Mouse (Mus musculus): Measurements from ENCODE around the gene Bco2. TPM values are rescaled to one million over a fixed set of nuclear protein-coding genes. Genes with fewer than 3 reads are reported as not detected.

Bco2 gene
- polyA plus RNA-seq, 2 experiments from 2014 or later = 0.45 to 0.56 TPM

DNA sequence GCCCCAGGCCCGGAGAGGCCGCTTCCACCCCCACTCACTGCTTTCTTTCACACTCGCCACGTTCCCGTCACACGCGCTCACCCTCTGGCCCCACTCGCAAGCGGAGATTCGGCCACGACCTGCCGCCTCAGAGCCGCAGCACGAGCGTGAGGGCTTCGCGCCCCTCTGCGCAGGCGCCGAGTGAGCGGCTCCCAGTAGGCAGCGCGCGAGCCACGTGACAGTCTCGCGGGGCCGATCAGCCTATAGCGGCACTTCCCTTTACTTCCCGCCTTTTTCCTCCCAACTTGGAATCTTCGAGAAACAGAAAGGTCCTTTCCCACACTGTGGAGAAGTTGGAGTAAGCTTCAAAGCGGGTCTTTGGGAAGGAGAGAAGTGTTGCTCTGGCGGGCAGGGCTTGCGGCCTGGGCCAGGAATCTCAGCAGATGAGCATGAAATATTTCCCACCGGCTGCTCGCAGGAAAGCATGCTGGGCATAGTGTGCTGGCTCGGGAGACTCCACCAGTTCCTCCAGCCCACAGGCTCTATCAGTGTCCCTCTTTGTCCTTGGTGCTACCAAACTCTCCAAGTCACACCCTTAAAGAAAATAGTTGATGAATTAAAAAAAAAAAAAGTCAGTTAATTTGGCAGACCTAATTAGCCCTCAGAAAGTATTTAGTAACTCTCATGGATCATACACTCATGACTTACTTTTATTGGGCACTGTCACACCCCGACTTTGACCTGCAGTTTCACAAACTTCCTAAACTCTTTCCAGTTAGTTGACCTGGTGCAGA is 6.3 kb upstream of the Bco2 start, which contains the start of gene Tex12:
Tex12 (minus strand) TSS at position 181 of the 773 bp plus-strand sequence.
- no peak for ATAC-seq

DNA sequence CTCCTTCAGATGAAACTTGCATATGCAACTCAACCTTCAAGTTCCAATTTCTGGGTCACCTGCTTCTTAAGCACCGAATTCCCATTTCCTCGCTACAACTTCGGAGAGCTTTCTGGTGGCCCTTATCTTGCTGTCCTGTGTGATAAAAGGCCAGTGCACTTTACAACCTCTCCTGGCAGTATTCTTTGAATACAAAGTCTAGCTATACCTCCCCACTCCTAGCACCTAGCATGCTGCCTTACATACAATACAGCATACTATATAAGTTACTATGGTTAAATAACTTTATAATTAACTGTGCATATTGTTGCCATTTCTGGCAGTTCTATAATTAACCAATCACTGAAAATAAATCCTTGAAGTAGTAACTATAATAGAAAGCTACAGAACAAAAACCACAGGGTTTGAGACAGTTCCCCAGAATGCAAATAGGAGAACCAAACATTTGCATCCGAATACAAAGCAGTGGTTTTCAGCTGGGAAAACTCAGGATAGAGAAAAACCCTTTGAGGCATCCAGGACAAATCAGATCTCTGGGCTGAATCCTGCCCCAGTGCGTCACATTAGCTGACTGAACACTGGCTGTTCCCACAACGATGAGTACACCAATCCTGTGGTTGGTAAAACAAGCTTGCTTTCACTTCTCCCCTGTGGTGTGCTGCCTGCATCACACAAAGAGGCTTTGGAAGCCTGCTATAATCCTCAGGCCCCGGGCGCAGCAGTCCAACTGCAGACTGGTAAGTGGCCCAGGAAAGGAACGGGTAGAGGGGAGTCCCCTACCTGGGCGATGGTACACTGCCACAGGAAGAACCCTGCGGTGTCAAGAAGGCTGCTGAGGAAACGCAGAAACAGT is 514 bp downstream of the Bco2 start, which contains the start of gene Il18:
Il18 (plus strand) TSS at position 587 of the 853 bp plus-strand sequence.
- peak; percentile 95 for ATAC-seq

DNA sequence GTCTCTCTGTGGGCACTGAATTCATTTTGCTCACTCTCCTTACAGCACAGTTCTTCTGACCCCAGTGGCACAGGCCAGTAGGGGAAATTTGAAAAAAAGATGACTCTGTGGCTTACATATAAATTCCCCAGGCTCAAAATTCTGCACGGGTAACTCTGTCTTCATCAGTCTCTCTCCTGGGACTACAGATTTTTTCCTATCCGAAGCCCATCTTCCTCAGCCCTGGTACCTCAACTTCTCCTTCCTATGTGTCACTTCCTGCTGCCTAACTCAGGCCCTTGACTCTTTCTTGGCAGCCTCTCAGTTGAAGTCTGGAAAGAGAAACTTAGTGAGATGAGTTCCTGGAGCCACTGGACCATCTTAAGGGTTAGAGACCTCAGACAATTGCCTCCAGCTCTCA is 1.4 kb downstream of the Bco2 start:
- ATAC-seq = no peak

DNA sequence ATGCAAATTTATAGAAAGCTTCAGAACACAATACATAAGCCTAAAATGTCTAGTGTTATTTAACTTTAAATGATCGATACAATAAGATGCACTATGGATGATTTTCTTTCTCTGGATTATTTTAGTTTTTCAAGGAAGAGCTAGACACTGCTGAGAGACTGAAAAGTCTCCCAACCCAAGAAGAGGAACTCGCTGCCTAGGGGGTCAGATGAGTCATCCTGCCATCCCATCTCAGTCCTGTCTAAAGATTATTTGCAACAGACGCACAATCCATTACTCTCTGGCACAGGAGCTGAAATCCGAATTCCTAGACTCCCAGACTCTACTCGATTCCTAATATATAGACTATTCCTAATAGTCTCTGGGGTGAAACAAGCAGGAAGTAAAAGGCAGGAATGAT is 2.8 kb downstream of the Bco2 start:
- ATAC-seq = no peak

DNA sequence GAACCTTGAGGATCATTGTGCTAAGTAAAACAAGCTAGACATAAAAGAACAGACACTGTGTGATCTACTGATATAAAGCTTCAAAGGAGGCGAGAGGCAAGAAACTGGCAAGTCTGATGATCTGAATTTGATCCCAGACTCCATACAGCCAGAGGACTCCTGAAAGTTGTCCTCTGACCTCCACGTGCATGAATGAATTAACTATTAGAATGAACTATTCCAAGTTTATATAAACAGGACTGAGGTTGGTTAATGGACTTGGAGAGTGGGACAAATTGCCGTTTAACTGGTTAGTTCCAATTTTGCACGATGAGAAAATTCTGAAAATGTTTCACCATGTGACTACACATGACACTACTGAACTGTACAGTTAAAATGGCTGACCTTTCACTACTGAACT is 6.0 kb downstream of the Bco2 start:
- no peak for ATAC-seq

DNA sequence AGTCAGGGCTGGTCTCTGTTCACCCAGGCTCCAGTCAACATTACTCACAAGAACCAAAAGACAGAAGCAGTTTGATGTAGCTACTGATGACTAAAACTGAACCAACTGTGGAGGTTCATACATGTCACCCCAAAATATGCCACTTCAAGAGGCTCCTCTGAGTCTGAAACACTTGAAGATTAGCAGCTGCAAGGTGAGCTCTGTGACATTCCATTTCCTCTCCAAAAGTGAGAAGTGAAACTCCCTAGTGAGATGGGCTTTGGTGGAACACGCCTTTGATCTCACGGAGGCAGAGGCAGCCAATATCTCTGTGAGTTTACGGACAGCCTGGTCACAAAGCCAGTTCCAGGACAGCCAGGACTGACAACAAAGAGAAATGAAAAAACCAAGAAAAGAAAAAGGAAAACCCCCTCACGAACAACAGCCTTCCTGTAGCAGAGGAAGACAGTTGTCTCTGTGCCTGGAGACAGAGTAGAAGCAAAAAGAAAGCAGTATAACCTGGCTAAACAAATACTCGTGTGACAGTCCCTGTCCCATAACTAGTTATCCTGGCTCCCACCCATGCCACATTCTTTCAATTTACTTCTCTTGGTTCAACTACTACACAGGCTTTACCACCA is 7.0 kb downstream of the Bco2 start:
- peak; percentile 63 for ATAC-seq

DNA sequence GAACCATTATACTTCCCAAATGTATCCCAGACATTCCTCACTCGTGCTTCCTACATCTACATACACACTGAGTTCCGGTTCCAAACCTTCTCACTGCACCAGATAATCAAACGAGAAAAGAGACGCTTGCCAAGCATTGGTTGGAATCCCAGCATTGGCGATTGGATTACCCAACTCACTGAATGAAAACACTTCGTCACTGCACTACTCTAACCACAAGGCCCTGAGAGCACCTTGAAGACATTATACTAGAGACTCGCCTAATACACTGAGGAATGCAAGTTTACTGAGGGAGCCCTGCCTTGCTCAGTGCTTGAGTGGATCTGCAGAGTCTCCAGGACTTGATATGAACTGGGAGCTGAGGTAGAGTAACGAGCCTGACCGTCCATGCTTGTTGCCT is 12.6 kb downstream of the Bco2 start:
- no peak for ATAC-seq

DNA sequence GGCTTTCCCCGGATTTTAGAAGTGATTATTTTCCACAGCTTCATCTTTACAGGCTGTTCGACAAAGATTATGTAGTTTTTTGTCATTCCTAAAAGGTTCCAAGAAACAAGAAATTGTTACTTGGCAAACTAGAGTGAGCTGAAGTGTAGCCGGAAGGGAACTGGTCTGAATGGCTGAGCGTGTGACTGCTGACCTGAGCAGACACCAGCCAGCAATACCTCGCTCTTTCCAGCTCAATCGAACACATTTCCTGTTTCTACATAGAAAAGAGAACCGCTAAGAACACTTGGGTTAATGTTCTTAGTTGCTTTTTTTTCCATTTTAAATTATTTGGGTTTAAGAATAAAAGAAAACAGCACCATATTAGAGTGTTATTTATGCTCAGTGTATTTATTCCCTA is 14.8 kb downstream of the Bco2 start:
- no peak for ATAC-seq

DNA sequence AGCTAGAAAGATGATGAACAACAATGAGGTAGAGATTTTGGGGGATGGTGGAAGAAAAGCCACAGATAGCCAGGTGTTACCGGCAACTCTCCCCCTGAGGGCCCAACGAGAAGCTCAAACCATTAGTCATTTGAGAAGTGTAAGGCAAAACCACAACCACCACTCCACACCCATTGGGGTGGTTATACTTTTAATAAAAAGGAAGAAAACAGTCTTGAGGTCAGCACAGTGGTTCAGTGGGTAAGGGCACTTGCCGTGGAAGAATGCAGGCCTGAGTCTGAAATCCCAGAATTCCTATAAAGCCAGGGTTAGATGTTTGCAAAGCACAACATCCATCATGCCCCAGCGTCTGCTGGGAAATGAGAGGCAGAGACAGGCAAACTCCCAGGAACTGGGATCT is 17.7 kb downstream of the Bco2 start:
- peak; percentile 45 for ATAC-seq

DNA sequence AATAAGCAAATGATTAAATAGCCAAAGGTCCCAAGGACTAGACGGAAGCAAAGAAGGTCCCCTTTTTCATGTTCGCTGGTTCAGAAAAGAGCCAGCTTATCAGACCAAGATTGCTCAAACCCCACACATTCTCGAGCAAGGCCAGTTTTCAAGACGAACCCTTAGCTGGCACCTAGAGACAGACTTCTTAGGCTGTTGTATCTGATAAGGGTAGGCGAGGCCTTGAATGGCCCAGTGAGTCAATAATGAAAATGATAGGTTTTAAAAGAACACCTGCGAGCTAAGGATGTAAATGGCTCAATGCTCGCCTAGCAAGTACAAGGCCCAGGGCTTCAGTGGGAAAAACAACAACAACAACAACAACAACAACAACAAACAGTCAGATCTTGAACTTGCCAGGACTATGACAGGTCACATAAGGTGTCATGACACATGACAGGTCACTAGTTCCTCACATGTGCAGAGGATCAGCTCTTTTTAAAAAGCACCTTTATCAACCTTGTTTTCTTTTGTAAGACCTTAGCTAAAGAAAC is 18.3 kb downstream of the Bco2 start:
- no peak for ATAC-seq

DNA sequence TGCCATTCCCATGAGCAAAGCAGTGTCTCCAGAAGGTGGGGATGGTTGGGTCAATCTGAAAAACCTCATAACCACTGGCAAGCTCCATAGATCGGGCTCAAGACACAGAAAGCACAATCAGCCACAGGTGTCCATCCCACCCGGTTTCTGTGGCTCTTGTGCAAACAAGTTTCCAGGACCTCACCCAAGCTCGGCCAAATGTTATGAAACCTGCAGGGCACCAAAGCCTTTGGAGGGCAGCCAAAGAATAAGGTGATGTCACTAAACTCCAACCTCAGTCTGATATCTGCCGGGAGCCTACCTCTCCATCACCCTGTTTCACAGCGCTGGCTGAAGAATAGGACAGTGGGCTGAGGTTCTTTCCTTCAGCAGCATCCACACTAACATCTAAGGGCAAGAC is 19.1 kb downstream of the Bco2 start:
- no peak for ATAC-seq

DNA sequence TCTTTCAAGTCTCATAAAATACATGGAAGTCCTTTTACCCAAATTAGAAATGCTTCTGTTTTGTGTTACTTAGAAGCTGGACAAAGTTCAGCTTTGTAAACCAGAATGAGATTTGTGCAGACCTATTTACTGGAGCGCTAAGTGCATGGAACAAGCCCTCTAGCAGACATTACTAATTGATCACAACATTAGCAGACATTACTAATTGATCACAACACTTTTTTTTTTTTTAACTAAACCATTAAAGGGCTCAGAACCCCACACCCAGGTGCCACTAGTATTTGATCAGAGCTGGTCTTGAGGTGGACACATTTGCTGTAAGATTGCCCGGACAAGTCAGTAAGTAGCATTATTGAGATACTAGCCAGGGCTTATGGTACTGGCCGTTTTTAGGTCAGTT is 21.2 kb downstream of the Bco2 start:
- ATAC-seq = no peak

DNA sequence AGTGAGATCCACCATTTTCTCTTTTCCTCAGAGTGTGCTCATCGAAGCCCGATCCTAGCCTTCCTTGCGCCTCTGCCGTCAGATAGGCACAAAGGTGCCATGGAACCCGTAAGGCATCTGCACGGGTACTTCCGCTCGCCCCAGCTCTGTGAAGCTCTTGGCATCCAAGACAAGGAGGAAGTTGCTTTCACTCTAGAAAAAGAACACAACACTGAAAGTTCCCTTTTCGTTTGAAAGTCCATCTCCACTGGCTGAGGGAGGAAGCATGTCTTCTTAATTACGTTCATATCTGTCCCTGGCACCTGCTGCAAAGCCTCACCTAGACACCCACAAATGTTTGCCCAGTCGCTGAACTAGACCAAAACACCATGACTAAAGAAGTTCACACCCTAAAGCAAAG is 21.7 kb downstream of the Bco2 start:
- ATAC-seq = peak; percentile 30

DNA sequence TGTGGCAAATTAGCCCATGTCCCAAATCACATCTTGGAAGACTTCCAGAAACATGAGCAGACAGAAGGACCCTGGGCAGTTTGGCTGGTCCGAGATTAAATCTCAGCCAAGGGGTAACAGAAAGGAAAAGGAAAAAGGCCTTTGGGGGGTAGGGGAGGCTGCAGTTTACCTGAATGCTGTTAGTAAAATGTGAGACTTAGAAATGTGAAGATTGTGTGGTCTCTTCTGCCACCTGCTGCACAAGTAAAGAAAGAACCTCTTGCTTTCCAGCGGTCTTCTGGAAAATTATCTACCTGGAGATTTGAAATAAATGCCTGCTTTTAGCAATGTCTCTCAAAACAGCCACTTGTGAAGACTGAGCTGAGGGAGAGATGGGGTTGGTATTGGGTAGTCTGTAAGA is 24.1 kb downstream of the Bco2 start:
- ATAC-seq = no peak

DNA sequence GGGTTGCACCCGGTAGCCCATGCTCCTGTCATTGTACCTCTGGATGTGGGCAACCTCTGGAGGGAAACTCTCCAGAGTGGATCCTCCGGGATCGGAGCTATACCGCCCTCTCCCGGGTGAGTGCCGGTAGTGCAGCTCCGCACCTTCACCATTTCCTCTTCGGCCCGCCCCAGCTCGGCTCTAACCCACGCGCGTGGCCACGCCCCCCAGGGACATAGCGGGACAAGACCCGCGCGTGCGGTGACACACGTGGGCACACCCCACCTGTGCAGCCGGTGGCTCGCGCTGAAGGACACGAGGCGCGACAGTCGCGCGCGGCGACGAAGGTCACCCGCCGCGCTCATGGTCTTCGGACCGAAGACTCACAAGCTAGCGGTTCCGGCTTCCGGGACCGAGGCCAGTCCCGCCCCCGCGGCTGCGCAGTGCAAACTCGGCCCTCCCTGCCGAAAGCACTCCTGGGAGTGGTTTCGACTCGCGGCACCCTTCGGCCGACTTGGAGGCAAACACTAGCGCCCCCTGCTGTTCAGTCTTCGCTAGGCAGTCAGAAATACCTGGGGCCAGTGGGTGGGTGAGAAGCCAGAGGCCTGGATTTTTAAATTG is 26.6 kb downstream of the Bco2 start, which contains the start of gene Pts:
Pts (minus strand) TSS at position 432 of the 600 bp plus-strand sequence.
- peak; percentile 95 for ATAC-seq

DNA sequence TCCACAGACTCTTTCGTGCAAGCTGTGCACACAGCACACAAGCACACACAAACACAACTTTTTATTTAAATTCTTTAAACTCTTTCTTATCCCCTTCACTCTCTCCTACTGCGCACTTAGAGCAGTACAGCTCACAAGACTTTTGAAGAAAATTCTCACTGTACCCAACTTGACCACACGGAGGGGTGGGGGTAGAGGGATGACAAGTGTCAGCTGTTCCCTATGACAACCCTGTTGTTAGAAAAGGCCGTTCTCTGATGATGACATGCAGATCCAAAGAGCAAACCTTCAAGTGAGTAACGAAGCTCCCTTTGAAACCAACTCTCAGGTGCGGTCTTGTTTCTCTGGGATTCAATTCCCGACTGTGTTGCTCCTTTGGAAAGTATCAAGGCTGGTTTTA is 27.1 kb downstream of the Bco2 start:
- ATAC-seq = no peak

DNA sequence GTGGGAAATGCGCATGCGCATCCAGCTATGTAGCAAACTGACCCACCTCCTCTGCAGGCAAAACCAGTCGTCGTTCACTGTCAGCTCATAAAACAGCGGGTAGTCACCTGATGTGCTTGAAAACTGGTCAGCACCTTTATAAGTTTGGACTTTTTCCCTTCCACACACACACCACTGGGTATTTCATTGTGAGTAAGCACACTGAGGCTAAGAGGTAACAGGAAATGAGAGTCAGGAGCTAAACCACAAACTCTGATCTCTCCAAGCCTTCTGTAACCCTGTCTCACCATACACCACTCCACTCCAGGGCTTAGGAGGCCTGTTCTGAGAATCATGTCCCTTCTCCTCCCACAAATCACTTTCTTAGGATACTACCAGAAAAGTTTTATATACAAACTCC is 29.4 kb downstream of the Bco2 start:
- no peak for ATAC-seq

DNA sequence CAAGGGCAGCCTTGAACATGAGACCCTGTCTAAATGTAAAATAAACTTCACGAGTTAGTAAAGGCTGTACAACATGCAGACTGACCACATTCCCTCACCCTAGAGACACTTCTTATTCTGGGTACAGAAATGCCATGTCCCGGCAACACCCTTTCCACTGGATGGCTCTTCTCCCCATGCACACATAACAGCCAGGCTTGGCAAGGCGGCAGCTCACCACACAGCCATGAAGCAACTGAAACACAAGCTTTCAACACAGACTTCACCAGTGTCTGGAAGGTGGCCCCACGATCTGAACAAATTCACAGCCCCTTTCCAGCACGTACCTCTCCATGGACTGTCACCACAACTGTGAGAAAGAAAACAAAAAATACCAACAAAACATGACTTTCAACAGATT is 30.0 kb downstream of the Bco2 start:
- no peak for ATAC-seq

DNA sequence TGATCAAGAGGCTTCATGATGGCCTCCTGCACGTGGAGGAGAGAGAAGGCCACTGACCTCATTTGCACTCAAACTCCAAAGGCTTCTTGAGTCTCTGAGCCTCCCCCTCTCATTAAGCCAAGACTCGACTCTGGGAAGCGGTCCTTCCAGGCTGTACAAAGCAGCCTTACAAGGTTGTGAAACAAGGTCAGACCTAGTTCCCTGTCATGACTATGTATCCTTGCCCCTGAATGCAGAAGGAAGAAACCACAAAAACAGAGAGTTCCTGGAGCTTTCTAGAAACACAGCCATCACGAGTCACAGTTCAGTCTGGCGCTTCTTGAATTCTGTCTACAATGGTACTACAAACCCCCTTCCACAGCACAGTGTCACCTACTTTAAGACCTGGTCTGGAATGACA is 32.4 kb downstream of the Bco2 start:
- ATAC-seq = no peak

DNA sequence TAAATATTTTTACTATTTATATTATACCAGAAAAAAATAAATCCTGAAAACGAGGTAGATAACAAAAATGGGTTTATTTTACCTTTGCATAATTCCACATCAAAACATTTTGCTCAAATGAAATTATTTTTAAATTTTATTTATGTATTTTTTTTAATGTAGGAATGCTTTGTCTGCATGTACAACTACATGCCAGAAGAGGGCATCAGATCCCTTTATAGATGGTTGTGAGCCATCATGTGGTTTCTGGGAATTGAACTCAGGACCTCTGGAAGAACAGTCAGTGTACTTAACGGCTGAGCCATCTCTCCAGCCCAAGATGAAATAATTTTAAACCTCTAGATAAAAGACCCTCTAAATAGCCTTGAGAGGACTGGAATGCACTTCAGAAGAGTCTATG is 33.4 kb downstream of the Bco2 start:
- no peak for ATAC-seq

DNA sequence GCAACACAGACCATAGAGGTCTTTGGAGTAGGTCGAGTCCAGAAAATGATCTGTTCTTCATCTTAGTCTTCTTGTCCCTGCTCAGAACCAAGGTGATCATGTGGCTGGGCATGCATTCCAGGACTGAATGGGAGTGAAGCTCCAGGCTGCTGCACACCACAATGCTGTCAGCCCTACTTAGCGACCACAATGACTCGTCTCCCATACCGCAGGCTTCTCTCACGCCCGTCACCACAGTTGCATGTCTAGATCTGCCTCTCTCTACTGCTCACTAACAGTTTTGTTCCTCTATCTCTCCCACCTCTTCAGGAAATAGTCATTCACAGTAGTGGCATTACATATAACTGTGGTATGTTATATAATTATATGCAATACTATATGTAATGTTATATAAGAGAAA is 34.2 kb downstream of the Bco2 start:
- no peak for ATAC-seq

DNA sequence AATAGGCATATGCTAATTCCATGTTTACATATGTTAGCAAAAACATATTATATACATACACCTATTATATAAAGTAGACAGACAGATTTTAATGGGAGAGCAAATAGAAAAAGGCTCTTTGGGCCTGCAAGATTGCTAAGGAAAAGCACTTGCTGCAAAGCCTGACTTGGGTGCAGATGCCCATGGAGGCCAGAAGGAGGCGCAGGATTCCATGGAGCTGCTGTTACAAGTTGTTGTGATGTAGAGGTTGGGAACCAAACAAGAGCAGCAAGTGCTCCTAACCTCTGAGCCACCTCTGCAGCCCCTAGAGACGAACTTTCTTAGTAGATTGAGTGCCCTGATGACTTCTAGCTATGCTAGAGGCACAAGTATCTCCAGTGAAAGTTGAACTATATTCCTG is 36.2 kb downstream of the Bco2 start:
- ATAC-seq = no peak

DNA sequence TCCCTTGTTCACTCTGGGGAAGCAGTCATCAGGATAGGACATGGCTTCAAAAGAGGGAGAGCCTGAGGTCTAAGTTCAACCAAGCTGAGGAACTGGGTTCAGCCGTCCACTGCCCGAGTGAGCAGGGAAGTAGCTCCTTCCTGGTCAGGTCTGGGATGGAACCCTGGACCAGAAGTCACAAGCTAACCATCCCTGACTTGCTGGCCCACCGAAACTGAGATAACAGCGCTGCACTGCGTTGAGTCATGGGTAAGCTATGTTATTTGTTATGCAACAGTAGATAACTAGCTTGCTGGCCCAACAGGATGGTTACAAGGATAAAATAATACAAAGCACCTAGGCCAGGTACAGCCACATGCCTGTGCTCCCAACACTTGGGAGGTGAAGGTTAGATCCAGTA is 39.5 kb downstream of the Bco2 start:
- no peak for ATAC-seq
